Comparison of ENCODE assay signal across 9 mouse cellular contexts in genomic region chr13:56295586-56295942, GRCm38 (mm10). TPM values are rescaled to one million over a fixed set of nuclear protein-coding genes. Genes with fewer than 3 reads are reported as not detected.
DNase-seq lines count a peak whose midpoint lies in the region; ATAC-seq and TF ChIP-seq lines count a peak whose summit lies in the region.
"Had no signal": no experiment of that assay in that cellular context is flagged by ENCODE, and none has a peak within 500 bp of the region (broad histone marks: within the 10 kb centered on the region; RNA-seq: fewer than 3 reads in every experiment).

No protein-coding gene starts in this region.

- intact Hi-C loops in left cerebral cortex, postnatal 4 days (cut with DNase I): no loop called here

- peak overlapping the region; percentile 64 for H3K4me2 ChIP-seq in kidney, postnatal 0 days (ENCODE audit: low read length)
- peak overlapping the region; percentile 90 for H3K4me2 ChIP-seq in embryonic facial prominence, embryonic 15.5 days (replicated peaks)
- H3K4me2 ChIP-seq in neural tube, embryonic 15.5 days: peak overlapping the region; percentile 78

- H3K9ac ChIP-seq in kidney, postnatal 0 days (ENCODE audit: low read depth, low read length): peak overlapping the region; percentile 53
- peak overlapping the region; percentile 66 for H3K9ac ChIP-seq in embryonic facial prominence, embryonic 15.5 days
- H3K9ac ChIP-seq in neural tube, embryonic 15.5 days (replicated peaks): 0 out of 2 replicates have a peak overlapping the region, but pooled peaks have one; percentile 42

- H3K4me1 ChIP-seq in kidney, postnatal 0 days (replicated peaks; ENCODE audit: insufficient read depth, low read length): peaks cover 6% of the 10 kb centered on the region; the same call in 1 of the 2 replicates
- H3K4me1 ChIP-seq in embryonic facial prominence, embryonic 15.5 days: peaks cover 40% of the 10 kb centered on the region
- peaks cover 52% of the 10 kb centered on the region for H3K4me1 ChIP-seq in limb, embryonic 10.5 days
- peaks cover 22% of the 10 kb centered on the region for H3K4me1 ChIP-seq in neural tube, embryonic 15.5 days

- no peak for DNase-seq in kidney, postnatal 0 days (ENCODE audit: low spot score)
- no peak for DNase-seq in kidney, postnatal 36 days
- peak; percentile 66 for DNase-seq in limb, embryonic 10.5 days (ENCODE audit: low spot score)
- no peak for DNase-seq in cerebellum, adult 8-10 months
- no peak for DNase-seq in left cerebral cortex, postnatal 4 days

- H3K36me3 ChIP-seq in kidney, postnatal 0 days (ENCODE audit: insufficient read depth, low read length): no peaks in the 10 kb centered on the region
- H3K36me3 ChIP-seq in embryonic facial prominence, embryonic 15.5 days: 0 out of 2 replicates have a peak, but pooled peaks cover 2% of the 10 kb centered on the region
- H3K36me3 ChIP-seq in limb, embryonic 10.5 days: peaks cover 15% of the 10 kb centered on the region; the same call in 1 of the 2 replicates
- H3K36me3 ChIP-seq in neural tube, embryonic 15.5 days: no peaks in the 10 kb centered on the region

- WGBS in kidney, postnatal 0 days: 4% methylated on average over 13 of the region's 13 CpGs
- WGBS in embryonic facial prominence, embryonic 15.5 days: 5% methylated on average over 13 of the region's 13 CpGs
- WGBS in limb, embryonic 10.5 days: 3% methylated on average over 13 of the region's 13 CpGs
- 3% methylated on average over 13 of the region's 13 CpGs for WGBS in neural tube, embryonic 15.5 days

- H3K4me3 ChIP-seq in kidney, postnatal 0 days (replicated peaks; ENCODE audit: low read depth, low read length): peak overlapping the region; percentile 47
- peak overlapping the region; percentile 63 for H3K4me3 ChIP-seq in embryonic facial prominence, embryonic 15.5 days (replicated peaks)
- peak overlapping the region; percentile 69 for H3K4me3 ChIP-seq in limb, embryonic 10.5 days
- peak overlapping the region; percentile 45 for H3K4me3 ChIP-seq in neural tube, embryonic 15.5 days (replicated peaks)

- ATAC-seq in kidney, postnatal 0 days (replicated peaks; ENCODE audit: low FRiP score, low read depth): no peak
- ATAC-seq in embryonic facial prominence, embryonic 15.5 days (ENCODE audit: insufficient number of reproducible peaks, low FRiP score, low TSS enrichment, low read depth): no peak
- 0 out of 2 replicates have a peak, but pooled peaks have one; percentile 23 for ATAC-seq in neural tube, embryonic 15.5 days (ENCODE audit: low FRiP score)
- no peak for ATAC-seq in megakaryocyte-erythroid progenitor cell, adult 5-6 weeks (replicated peaks; ENCODE audit: low FRiP score, low TSS enrichment, poor library complexity, severe bottlenecking)

- peaks cover 30% of the 10 kb centered on the region for H3K27me3 ChIP-seq in kidney, postnatal 0 days (ENCODE audit: insufficient read depth, low read length)
- peaks cover 56% of the 10 kb centered on the region for H3K27me3 ChIP-seq in embryonic facial prominence, embryonic 15.5 days
- peaks cover 86% of the 10 kb centered on the region for H3K27me3 ChIP-seq in limb, embryonic 10.5 days (ENCODE audit: low read depth, poor library complexity, severe bottlenecking)
- peaks cover 78% of the 10 kb centered on the region for H3K27me3 ChIP-seq in neural tube, embryonic 15.5 days (replicated peaks)

- no peaks in the 10 kb centered on the region for H3K9me3 ChIP-seq in kidney, postnatal 0 days (replicated peaks; ENCODE audit: low read length)
- H3K9me3 ChIP-seq in embryonic facial prominence, embryonic 15.5 days (replicated peaks): no peaks in the 10 kb centered on the region
- H3K9me3 ChIP-seq in limb, embryonic 10.5 days (replicated peaks): no peaks in the 10 kb centered on the region
- H3K9me3 ChIP-seq in neural tube, embryonic 15.5 days (replicated peaks): no peaks in the 10 kb centered on the region

- no peak overlapping the region for H3K27ac ChIP-seq in kidney, postnatal 0 days
- H3K27ac ChIP-seq in embryonic facial prominence, embryonic 15.5 days (replicated peaks): peak overlapping the region; percentile 80
- H3K27ac ChIP-seq in limb, embryonic 10.5 days: peak overlapping the region; percentile 89
- H3K27ac ChIP-seq in neural tube, embryonic 15.5 days (replicated peaks): no peak overlapping the region
- H3K27ac ChIP-seq: macrophage had no signal

- TF ChIP-seq CTCF in kidney, postnatal 0 days (IDR thresholded peaks at IDR 0.05; ENCODE audit: low read depth): no peak

RNA-seq across cellular contexts. Expression of gene Cxcl14, which starts 0.8 kb away (rescaled TPM):
- polyA plus RNA-seq in kidney, postnatal 0 days (2015; fragmentation: Nextera tagmentation; extraction: Ambion mirVana): 76.4 and 88.1 TPM in 2 replicates
- 459 and 487 TPM in 2 replicates for polyA plus RNA-seq in embryonic facial prominence, embryonic 15.5 days (2015; fragmentation: Nextera tagmentation; extraction: Ambion mirVana)
- polyA plus RNA-seq in limb, embryonic 10.5 days (2016; fragmentation: Nextera tagmentation; extraction: Ambion mirVana): 29.8 and 112 TPM in 2 replicates
- 3.9 and 4.9 TPM in 2 replicates for polyA plus RNA-seq in neural tube, embryonic 15.5 days (2015; fragmentation: Nextera tagmentation; extraction: Ambion mirVana)
- not detected in 2 replicates for total RNA-seq in megakaryocyte-erythroid progenitor cell, adult 5-6 weeks (2014; fragmentation: Nextera tagmentation)
- total RNA-seq in megakaryocyte-erythroid progenitor cell, adult 5-6 weeks (2017): not detected in 2 replicates
- 10 to 100 TPM; 40.6 to 40.7 TPM for total RNA-seq in left cerebral cortex, postnatal 4 days (2021)

RNA-seq across cellular contexts. Expression of gene Neurog1, which starts 43.6 kb away (rescaled TPM):
- not detected in 2 replicates for polyA plus RNA-seq in kidney, postnatal 0 days (2015; fragmentation: Nextera tagmentation; extraction: Ambion mirVana)
- 1.8 and 3.1 TPM in 2 replicates for polyA plus RNA-seq in embryonic facial prominence, embryonic 15.5 days (2015; fragmentation: Nextera tagmentation; extraction: Ambion mirVana)
- 0.11 TPM in 1 of 2 replicates, not detected in the other for polyA plus RNA-seq in limb, embryonic 10.5 days (2016; fragmentation: Nextera tagmentation; extraction: Ambion mirVana)
- polyA plus RNA-seq in neural tube, embryonic 15.5 days (2015; fragmentation: Nextera tagmentation; extraction: Ambion mirVana): 0.18 TPM in 1 of 2 replicates, not detected in the other
- not detected in 2 replicates for total RNA-seq in megakaryocyte-erythroid progenitor cell, adult 5-6 weeks (2014; fragmentation: Nextera tagmentation)
- total RNA-seq in megakaryocyte-erythroid progenitor cell, adult 5-6 weeks (2017): not detected in 2 replicates
- not detected for total RNA-seq in left cerebral cortex, postnatal 4 days (2021)
- polyA plus RNA-seq: macrophage had no signal

Comparison
In these comparisons a context has a peak if more than half of its experiments do, and no peak if none do; other contexts are left out.
1. H3K27ac ChIP-seq: peak in embryonic facial prominence, embryonic 15.5 days (single experiment) and limb, embryonic 10.5 days (single experiment); none in kidney, postnatal 0 days (single experiment) and neural tube, embryonic 15.5 days (single experiment).
2. Peak in every context shown above with its lines, with median percentiles within 50 percentile points of each other: H3K4me2 ChIP-seq, H3K4me3 ChIP-seq and H3K9ac ChIP-seq.